Mouse (Mus musculus) layer of hippocampus, postnatal 14 days (tissue): ENCODE measurements around the gene Scp2. TPM values are rescaled to one million over a fixed set of nuclear protein-coding genes. Genes with fewer than 3 reads are reported as not detected.

Experiments
- microRNA-seq, 2 experiments: library from miRNA; unstranded; fragments of <30 nt; microRNA quantifications; one replicate each; pipeline ENCODE4 v1.2.0; 2021
- total RNA-seq, 2 experiments: library from RNA; stranded (reverse); gene quantifications; 2 replicates each; pipeline ENCODE4 v1.2.3; 2021

The Scp2 gene
- total RNA-seq, 2 experiments from 2014 or later: 87.2 to 87.7 TPM

Small RNA genes within 50 kb of the gene (microRNA-seq; reads per million reads assigned to microRNA genes)
- gene Mir6397: 0 reads per million in 2 experiments

Other genes with a start within 250 kb of the Scp2 start
- 1 to 10 TPM; 8.4 to 8.9 TPM for gene Cpt2, start 221.4 kb downstream of the Scp2 start, total RNA-seq
- under 1 TPM in 1 of 2 experiments, not detected in 1; 0.12 TPM for gene Slc1a7, start 176.7 kb downstream of the Scp2 start, total RNA-seq
- 10 to 100 TPM in 1 of 2 experiments, 1 to 10 TPM in 1; 8.8 to 11.5 TPM for gene Podn, start 48.6 kb downstream of the Scp2 start, total RNA-seq
- gene Echdc2, start 20.4 kb upstream of the Scp2 start, total RNA-seq: 10 to 100 TPM; 12.0 to 14.1 TPM
- gene Zyg11a, start 73.0 kb upstream of the Scp2 start, total RNA-seq: not detected
- 100 to 1,000 TPM; 119 to 124 TPM for gene Zyg11b, start 156.1 kb upstream of the Scp2 start, total RNA-seq
- 10 to 100 TPM; 29.7 to 33.4 TPM for gene Coa7, start 183.1 kb upstream of the Scp2 start, total RNA-seq
- not detected for gene Shisal2a, start 238.4 kb upstream of the Scp2 start, total RNA-seq